Mouse (Mus musculus) small intestine, adult 2 months (tissue): ENCODE results near the gene Rbfox1. TPM values are rescaled to one million over a fixed set of nuclear protein-coding genes. Genes with fewer than 3 reads are reported as not detected.

ENCODE experiments used
- H3K27ac ChIP-seq: fragments of 200-500 bp; 2 replicates; pipeline ENCODE4 v1.5.1; 2012; ENCODE audit warnings: low read depth, low read length, control low read depth, inconsistent platforms; ENCODE audit not compliant: insufficient read depth
- H3K27me3 ChIP-seq: fragments of 200-500 bp; 2 replicates; pipeline ENCODE4 v1.6.1; 2012; ENCODE audit warnings: mild to moderate bottlenecking, moderate library complexity, low read length, inconsistent platforms; ENCODE audit not compliant: control insufficient read depth, insufficient read depth
- H3K36me3 ChIP-seq: fragments of 200-500 bp; 2 replicates; pipeline ENCODE4 v1.6.1; 2012; ENCODE audit warnings: mild to moderate bottlenecking, low read length, control low read depth, inconsistent platforms; ENCODE audit not compliant: control insufficient read depth, insufficient read depth
- H3K4me1 ChIP-seq: fragments of 200-500 bp; 2 replicates; pipeline ENCODE4 v1.6.1; 2012; ENCODE audit warnings: low read length, inconsistent platforms, mixed read lengths; ENCODE audit not compliant: control insufficient read depth, insufficient read depth, insufficient read length
- H3K4me3 ChIP-seq: fragments of 200-500 bp; 2 replicates; pipeline ENCODE4 v1.5.1; 2012; ENCODE audit warnings: low read depth, mild to moderate bottlenecking, control low read depth, inconsistent platforms, low read length, moderate library complexity
- CTCF ChIP-seq: fragments of 200-500 bp; IDR thresholded peaks from 2 replicates; pipeline ENCODE4 v1.5.1; 2012; ENCODE audit warnings: low read depth, mild to moderate bottlenecking, control low read depth, inconsistent platforms, low read length, moderate library complexity, mixed read lengths; ENCODE audit not compliant: insufficient replicate concordance, insufficient read length; ENCODE audit errors: extremely low read depth
- POLR2A ChIP-seq: fragments of 200-500 bp; IDR thresholded peaks from 2 replicates; pipeline ENCODE4 v1.6.1; 2012; ENCODE audit warnings: low read depth, mild to moderate bottlenecking, control low read depth, inconsistent platforms, low read length, moderate library complexity
- WGBS: fragments of 180-500 bp; shearing (Covaris S2); methylation state at CpG from one replicate; pipeline ENCODE4 v1.1.7; 2018; 5-methylcytosine and 5-hydroxymethylcytosine counted together
- polyA plus RNA-seq: library from polyadenylated mRNA; depleted of rRNA; stranded (reverse); fragments of >200 nt; gene quantifications from 2 replicates; pipeline ENCODE4 v1.2.3, GENCODE M21; 2012

Gene Rbfox1
- polyA plus RNA-seq, 1 experiment: 0.72 TPM

GRCm38 (mm10) chr16:6065481-6065880, 180.3 kb downstream of the Rbfox1 start:
- Histone ChIP-seq H3K27ac (no peak overlapping the region), H3K27me3 (no peaks in the 10 kb centered on the region), H3K36me3 (no peaks in the 10 kb centered on the region), H3K4me1 (no peaks in the 10 kb centered on the region), H3K4me3 (no peak overlapping the region)
- no peak for TF ChIP-seq CTCF
- TF ChIP-seq POLR2A: no peak
- 78% methylated on average over 4 of the region's 4 CpGs for WGBS

GRCm38 (mm10) chr16:6075442-6076050, 190.4 kb downstream of the Rbfox1 start:
- WGBS: 81% methylated on average over 10 of the region's 10 CpGs

GRCm38 (mm10) chr16:6079017-6079416, 193.9 kb downstream of the Rbfox1 start:
- H3K4me3 ChIP-seq: no peak overlapping the region
- H3K36me3 ChIP-seq: no peaks in the 10 kb centered on the region
- TF ChIP-seq POLR2A (no peak), CTCF (no peak)
- WGBS: 86% methylated on average over 4 of the region's 4 CpGs
- H3K4me1 ChIP-seq: no peaks in the 10 kb centered on the region
- H3K27ac ChIP-seq: no peak overlapping the region
- H3K27me3 ChIP-seq: no peaks in the 10 kb centered on the region

More at GRCm38 (mm10) chr16:6075442-6076050, 190.4 kb downstream of the Rbfox1 start:
- Histone ChIP-seq H3K36me3 (no peaks in the 10 kb centered on the region), H3K27me3 (no peaks in the 10 kb centered on the region), H3K4me3 (no peak overlapping the region), H3K27ac (no peak overlapping the region), H3K4me1 (no peaks in the 10 kb centered on the region)
- TF ChIP-seq CTCF (no peak), POLR2A (no peak)

GRCm38 (mm10) chr16:6084701-6085365, 199.7 kb downstream of the Rbfox1 start:
- WGBS: 74% methylated on average over 7 of the region's 7 CpGs
- no peak overlapping the region for H3K27ac ChIP-seq
- H3K27me3 ChIP-seq: no peaks in the 10 kb centered on the region
- TF ChIP-seq POLR2A: no peak
- no peaks in the 10 kb centered on the region for H3K36me3 ChIP-seq
- H3K4me3 ChIP-seq: no peak overlapping the region
- H3K4me1 ChIP-seq: no peaks in the 10 kb centered on the region

GRCm38 (mm10) chr16:6086200-6086599, 201.0 kb downstream of the Rbfox1 start:
- TF ChIP-seq POLR2A: no peak
- TF ChIP-seq CTCF: no peak
- Histone ChIP-seq H3K27me3 (no peaks in the 10 kb centered on the region), H3K36me3 (no peaks in the 10 kb centered on the region), H3K27ac (no peak overlapping the region), H3K4me3 (no peak overlapping the region), H3K4me1 (no peaks in the 10 kb centered on the region)
- 60% methylated on average over 3 of the region's 3 CpGs for WGBS

GRCm38 (mm10) chr16:6091326-6092123, 206.4 kb downstream of the Rbfox1 start:
- H3K4me1 ChIP-seq: no peaks in the 10 kb centered on the region
- no peaks in the 10 kb centered on the region for H3K27me3 ChIP-seq
- H3K36me3 ChIP-seq: no peaks in the 10 kb centered on the region
- no peak overlapping the region for H3K4me3 ChIP-seq
- WGBS: 79% methylated on average over 3 of the region's 3 CpGs
- no peak overlapping the region for H3K27ac ChIP-seq
- TF ChIP-seq CTCF (no peak), POLR2A (no peak)

- no peaks in the 10 kb centered on the region for H3K4me1 ChIP-seq
- no peak overlapping the region for H3K27ac ChIP-seq
- no peaks in the 10 kb centered on the region for H3K36me3 ChIP-seq
- 65% methylated on average over 2 of the region's 2 CpGs for WGBS
- no peak for TF ChIP-seq POLR2A
- no peak for TF ChIP-seq CTCF
- H3K27me3 ChIP-seq: no peaks in the 10 kb centered on the region
- H3K4me3 ChIP-seq: no peak overlapping the region
Measured at GRCm38 (mm10) chr16:6095604-6096372, 210.6 kb downstream of the Rbfox1 start.
